Mouse (Mus musculus) ES-Bruce4 (cell line): Measurements from ENCODE around the gene Lce3f.

Experiments
- EP300 ChIP-seq: IDR thresholded peaks from 2 replicates; pipeline ENCODE4 v1.6.1; 2011; ENCODE audit warnings: low read depth, low read length; ENCODE audit not compliant: insufficient read depth
- POLR2A ChIP-seq: IDR thresholded peaks from one replicate; pipeline ENCODE4 v1.8.1; 2011; ENCODE audit warnings: low read length; ENCODE audit not compliant: insufficient read depth

GRCm38 (mm10) chr3:93000621-93001020, 8.6 kb downstream of the Lce3f start:
- no peak for TF ChIP-seq EP300
- TF ChIP-seq POLR2A = no peak
